Mouse (Mus musculus): ENCODE measurements around the gene Kremen1. TPM values are rescaled to one million over a fixed set of nuclear protein-coding genes. Genes with fewer than 3 reads are reported as not detected.

Kremen1 gene
- total RNA-seq, 2 experiments from 2014 or later, result 14.7 to 14.8 TPM

DNA sequence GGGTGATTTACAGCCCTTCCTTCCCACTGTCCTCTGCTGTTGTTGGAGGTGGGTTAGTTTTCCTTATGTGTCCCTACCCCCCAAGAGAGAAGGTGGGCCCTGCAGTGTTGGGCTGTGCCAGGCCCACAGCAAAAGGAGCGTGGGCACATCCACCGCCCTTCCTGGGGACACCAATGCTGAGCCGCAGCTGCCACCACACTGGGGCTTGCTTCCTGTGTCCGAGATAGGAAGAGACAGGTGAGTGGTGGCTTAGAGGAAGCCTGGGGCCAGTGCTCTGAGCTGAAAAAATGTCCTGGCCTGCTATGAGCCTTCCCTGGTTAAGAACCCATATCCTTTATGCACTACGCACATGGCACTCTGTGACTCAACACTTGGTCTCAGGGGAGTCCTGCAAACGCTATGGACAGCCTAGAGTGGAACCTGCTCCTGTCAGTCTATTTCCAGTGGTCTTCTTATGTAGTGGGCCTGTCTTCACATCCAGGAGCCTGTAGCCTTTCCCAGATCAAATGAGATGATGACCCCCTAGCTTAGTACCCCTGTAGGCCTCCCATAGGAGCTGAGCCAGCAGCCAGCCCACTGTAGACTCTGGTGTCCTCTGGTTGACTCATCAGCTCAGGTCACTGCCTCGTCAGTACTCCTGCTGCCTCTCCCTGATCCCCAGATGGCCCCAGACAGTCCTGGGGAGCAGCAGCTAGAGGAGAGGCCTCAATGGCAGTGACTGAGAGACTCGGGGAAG lies 68.3 kb downstream of the Kremen1 start:
- no peak overlapping the region for H3K4me3 ChIP-seq
- no peak for TF ChIP-seq CTCF (conservative IDR thresholded peaks at IDR 0.05)
- 0 out of 2 replicates have a peak overlapping the region, but pooled peaks have one; percentile 18 for H3K27ac ChIP-seq
- no peak for DNase-seq (ENCODE audit: low spot score in 2 of 2)

DNA sequence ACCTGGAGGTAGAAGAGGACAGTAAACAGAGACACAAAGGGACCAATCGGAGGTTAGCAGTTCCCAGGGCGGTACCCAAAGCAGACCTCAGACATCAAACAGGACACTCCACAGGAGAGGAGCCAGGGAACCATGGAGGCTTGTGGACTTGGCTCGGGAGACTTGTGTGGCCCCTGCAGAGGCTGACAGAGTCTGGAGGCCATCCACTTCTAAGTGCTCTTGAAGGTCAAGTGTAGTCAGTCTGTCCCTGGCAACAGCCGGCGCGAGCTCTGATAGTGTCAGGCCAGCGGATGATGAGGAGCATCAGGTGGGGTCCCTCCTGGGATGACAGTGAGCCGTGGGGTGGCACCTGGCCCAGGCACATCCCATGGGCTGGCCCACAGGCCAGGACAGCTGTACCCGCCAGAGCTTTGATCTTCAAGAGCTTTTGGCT lies 69.3 kb downstream of the Kremen1 start:
- Histone ChIP-seq H3K4me3 (no peak overlapping the region), H3K27ac (no peak overlapping the region)
- DNase-seq (ENCODE audit: low spot score in 2 of 2), result no peak
- no peak for TF ChIP-seq CTCF (conservative IDR thresholded peaks at IDR 0.05)

- TF ChIP-seq CTCF (conservative IDR thresholded peaks at IDR 0.05), result no peak
- H3K4me3 ChIP-seq, result no peak overlapping the region
- H3K27ac ChIP-seq, result peak overlapping the region; percentile 23; the same call in 1 of the 2 replicates
- no peak for DNase-seq (ENCODE audit: low spot score in 2 of 2)
Measured at GRCm38 (mm10) chr11:5189239-5189933, 72.0 kb downstream of the Kremen1 start.

- no peak overlapping the region for H3K4me3 ChIP-seq
- no peak overlapping the region for H3K27ac ChIP-seq
- TF ChIP-seq CTCF (conservative IDR thresholded peaks at IDR 0.05), result no peak
- no peak for DNase-seq (ENCODE audit: low spot score in 2 of 2)
Measured at GRCm38 (mm10) chr11:5188170-5188569, 73.2 kb downstream of the Kremen1 start.

- no peak overlapping the region for H3K27ac ChIP-seq
- no peak overlapping the region for H3K4me3 ChIP-seq
- DNase-seq (ENCODE audit: low spot score in 2 of 2), result no peak
- TF ChIP-seq CTCF (conservative IDR thresholded peaks at IDR 0.05), result no peak
Measured at GRCm38 (mm10) chr11:5184832-5185231, 76.5 kb downstream of the Kremen1 start.

DNA sequence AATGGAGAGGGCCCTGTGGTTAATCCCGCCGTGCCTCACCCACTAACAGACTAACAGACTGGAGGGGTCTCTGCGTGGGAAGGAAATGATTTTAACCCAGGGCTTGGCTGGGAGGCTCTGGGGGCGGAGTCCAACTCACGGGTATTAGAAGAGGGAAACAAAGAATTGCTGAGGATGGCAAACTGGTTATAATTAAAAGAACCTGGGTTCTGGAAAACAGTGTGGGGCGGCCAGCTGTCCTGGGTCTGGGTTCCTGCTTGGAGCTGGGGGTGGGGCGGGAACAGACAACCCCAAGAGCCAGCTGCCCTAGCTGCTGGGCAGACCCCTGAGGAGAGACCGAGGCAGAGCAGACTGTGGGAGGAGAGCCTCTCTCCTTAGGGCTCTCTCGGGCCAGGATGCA lies 77.1 kb downstream of the Kremen1 start:
- no peak for DNase-seq (ENCODE audit: low spot score in 2 of 2)
- H3K27ac ChIP-seq, result no peak overlapping the region
- TF ChIP-seq CTCF (conservative IDR thresholded peaks at IDR 0.05), result no peak
- H3K4me3 ChIP-seq, result no peak overlapping the region

DNA sequence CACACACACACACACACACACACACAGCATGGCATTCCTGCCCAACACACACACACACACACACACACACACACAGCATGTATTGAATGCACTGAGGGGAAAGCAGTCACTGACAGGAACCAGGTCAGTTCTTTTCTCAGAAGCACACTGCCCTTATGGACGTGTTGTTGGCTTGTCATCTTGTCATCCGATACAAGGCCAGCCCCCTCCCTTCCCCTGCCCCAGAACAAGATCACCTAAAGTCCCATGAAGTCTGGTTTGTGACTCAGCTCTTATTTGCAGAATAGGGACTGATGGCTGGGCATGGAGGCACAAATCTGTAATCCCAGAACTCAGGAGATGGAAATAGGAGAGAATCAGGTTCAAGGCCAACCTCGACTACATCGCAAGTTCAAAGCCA lies 78.5 kb downstream of the Kremen1 start:
- DNase-seq (ENCODE audit: low spot score in 2 of 2), result no peak
- Histone ChIP-seq H3K27ac (no peak overlapping the region), H3K4me3 (no peak overlapping the region)
- TF ChIP-seq CTCF (conservative IDR thresholded peaks at IDR 0.05), result no peak

DNA sequence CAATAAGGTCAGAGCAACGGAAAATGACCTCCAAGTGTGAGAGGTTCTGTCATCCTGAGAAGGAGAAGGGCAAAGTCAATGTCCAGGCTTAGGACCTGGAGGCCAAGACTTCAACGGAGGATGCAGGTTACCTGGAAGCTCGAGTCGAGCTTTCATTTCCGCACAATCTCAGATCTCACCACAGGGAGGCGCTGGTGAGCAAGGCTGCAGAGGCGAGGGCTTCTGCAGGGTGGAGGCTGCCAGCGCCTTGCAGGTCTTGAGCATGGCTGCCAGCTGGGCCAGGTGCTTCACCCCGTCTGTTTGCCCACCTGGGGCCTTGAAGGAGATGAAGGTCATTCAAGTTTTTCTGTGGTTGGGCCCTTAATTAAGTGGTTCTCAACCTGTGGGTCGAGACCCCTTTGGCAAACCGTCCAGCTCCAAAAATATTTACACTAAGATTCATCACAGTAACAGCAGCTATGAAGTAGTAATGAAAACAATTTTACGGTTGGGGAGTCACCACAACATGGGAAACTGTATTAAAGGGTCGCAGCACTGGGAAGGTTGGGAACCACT lies 79.4 kb downstream of the Kremen1 start:
- peak; percentile 99 for TF ChIP-seq CTCF (conservative IDR thresholded peaks at IDR 0.05)
- Histone ChIP-seq H3K27ac (no peak overlapping the region), H3K4me3 (no peak overlapping the region)
- DNase-seq (ENCODE audit: low spot score in 2 of 2), result peak; percentile 43 to 90

- H3K27ac ChIP-seq, result no peak overlapping the region
- no peak for DNase-seq (ENCODE audit: low spot score in 2 of 2)
- no peak for TF ChIP-seq CTCF (conservative IDR thresholded peaks at IDR 0.05)
- H3K4me3 ChIP-seq, result no peak overlapping the region
Measured at GRCm38 (mm10) chr11:5179391-5179790, 82.0 kb downstream of the Kremen1 start.

DNA sequence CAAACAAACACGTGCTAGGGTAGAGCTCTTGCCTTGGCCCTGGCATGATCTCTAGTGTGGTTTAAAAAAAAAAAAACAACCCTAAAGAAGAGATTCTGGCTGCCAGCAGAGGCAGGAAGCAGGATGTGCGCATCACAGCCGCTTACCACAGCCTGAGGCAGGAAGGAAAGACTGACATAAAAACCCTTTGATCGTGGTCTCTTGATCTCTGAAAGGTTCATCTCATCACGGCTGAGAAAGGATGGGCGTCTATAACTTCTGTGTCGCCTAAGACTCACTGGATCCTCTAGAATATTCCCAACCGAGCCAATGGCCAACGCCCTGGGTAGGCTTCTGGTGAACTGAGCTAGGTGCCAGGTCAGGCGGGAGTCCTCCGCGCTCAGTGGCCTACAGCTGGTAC lies 84.2 kb downstream of the Kremen1 start:
- no peak for DNase-seq (ENCODE audit: low spot score in 2 of 2)
- TF ChIP-seq CTCF (conservative IDR thresholded peaks at IDR 0.05), result no peak
- no peak overlapping the region for H3K27ac ChIP-seq
- H3K4me3 ChIP-seq, result no peak overlapping the region

DNA sequence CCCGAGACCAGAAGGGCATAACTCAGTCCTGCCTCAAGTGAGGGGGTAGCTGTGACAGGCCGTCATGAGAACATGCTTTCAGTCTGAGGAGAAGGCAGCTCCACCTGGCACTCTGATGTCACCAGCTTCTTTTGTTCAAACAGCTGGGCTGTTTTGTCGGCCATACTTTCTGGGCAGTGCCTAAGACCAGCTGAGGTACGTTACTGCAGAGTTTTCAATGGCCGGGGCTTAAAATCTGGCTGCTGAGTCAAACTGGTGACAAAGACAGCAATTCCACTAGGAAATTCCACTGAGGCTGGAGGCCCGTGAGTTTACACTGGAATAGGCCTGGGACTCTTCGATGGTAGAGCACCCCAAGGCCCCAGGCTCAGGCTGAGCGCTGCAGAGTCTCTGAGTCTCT lies 84.7 kb downstream of the Kremen1 start:
- TF ChIP-seq CTCF (conservative IDR thresholded peaks at IDR 0.05), result no peak
- no peak overlapping the region for H3K27ac ChIP-seq
- H3K4me3 ChIP-seq, result no peak overlapping the region
- no peak for DNase-seq (ENCODE audit: low spot score in 2 of 2)

- H3K4me3 ChIP-seq, result no peak overlapping the region
- H3K27ac ChIP-seq, result no peak overlapping the region
- no peak for DNase-seq (ENCODE audit: low spot score in 2 of 2)
- no peak for TF ChIP-seq CTCF (conservative IDR thresholded peaks at IDR 0.05)
Measured at GRCm38 (mm10) chr11:5175866-5176265, 85.5 kb downstream of the Kremen1 start.

DNA sequence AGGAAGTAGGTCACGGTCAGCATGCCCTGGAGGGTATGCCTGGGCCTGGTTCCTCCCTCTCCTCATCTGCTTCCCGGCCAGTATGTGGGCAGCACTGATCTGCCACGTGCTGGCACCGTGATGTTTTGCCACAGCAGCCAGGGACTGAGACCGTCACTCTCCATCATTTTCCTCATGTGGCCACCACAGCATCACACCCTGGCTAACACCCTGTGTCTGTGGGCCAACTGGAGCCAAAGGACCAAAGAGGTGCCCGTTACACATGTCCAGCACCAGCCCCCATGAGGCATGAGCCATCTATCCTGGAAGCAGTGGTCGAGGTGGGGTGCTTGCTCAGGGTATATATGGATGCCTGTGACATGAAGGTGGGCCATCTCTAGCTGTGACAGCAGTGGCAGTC lies 86.2 kb downstream of the Kremen1 start:
- H3K4me3 ChIP-seq, result no peak overlapping the region
- no peak overlapping the region for H3K27ac ChIP-seq
- DNase-seq (ENCODE audit: low spot score in 2 of 2), result no peak
- no peak for TF ChIP-seq CTCF (conservative IDR thresholded peaks at IDR 0.05)
